Mouse (Mus musculus): Measurements from ENCODE around the gene Gdpgp1.

The Gdpgp1 gene

GRCm38 (mm10) chr7:80280998-80281397 lies 48.3 kb downstream of the Gdpgp1 start:
- DNase-seq (ENCODE audit: low read depth), result no peak

DNA sequence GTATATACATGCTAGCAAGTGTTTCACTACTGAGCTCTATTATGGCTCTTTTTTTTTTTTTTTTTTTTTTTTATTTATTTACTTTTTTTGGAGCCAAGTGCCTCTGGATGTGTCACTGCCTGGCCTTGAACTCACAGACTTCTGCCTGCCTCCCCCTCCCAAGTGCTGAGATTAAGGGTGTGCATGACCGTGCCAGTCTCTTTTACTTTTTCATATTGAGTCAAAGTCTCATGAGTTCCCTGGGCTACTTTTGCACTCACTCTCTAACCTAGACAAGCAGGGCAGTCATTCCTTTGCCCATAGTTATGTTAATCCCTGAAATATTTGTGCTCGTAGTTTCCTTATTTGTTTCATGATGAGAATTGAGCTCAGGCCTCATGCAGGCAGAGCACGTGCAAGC lies 49.0 kb downstream of the Gdpgp1 start:
- no peak for DNase-seq (ENCODE audit: low read depth)

- no peak for DNase-seq (ENCODE audit: low read depth)
Measured at GRCm38 (mm10) chr7:80283226-80283918, 50.7 kb downstream of the Gdpgp1 start.

GRCm38 (mm10) chr7:80284391-80284790 lies 51.7 kb downstream of the Gdpgp1 start:
- DNase-seq (ENCODE audit: low read depth), result no peak

- DNase-seq (ENCODE audit: low read depth), result no peak
Measured at GRCm38 (mm10) chr7:80285725-80286124, 53.1 kb downstream of the Gdpgp1 start.

- no peak for DNase-seq (ENCODE audit: low read depth)
Measured at GRCm38 (mm10) chr7:80287736-80288135, 55.1 kb downstream of the Gdpgp1 start.

All from fibroblast of lung, adult 2 months (primary cell).